In genomic region chr4:125020780-125021538, GRCm38 (mm10) we compare ENCODE assay signal across 11 mouse cellular contexts. TPM values are rescaled to one million over a fixed set of nuclear protein-coding genes. Genes with fewer than 3 reads are reported as not detected.
A peak's percentile ranks its signal among the peaks of the same experiment; 100 is the strongest.
DNase-seq lines count a peak whose midpoint lies in the region; ATAC-seq and TF ChIP-seq lines count a peak whose summit lies in the region.
"Had no signal": no experiment of that assay in that cellular context is flagged by ENCODE, and none has a peak within 500 bp of the region (broad histone marks: within the 10 kb centered on the region; RNA-seq: fewer than 3 reads in every experiment).

No protein-coding gene starts in this region.

- no peak overlapping the region for H3K27ac ChIP-seq in kidney, postnatal 0 days
- H3K27ac ChIP-seq in embryonic facial prominence, embryonic 13.5 days = peak overlapping the region; percentile 58; the same call in 1 of the 2 replicates

- DNase-seq in kidney, postnatal 0 days (ENCODE audit: low spot score) = peak; percentile 66
- no peak for DNase-seq in kidney, adult 9 months
- peak; percentile 18 for DNase-seq in thymus, postnatal 14 days
- no peak for DNase-seq in thymus, adult 18-20 months
- peak; percentile 69 for DNase-seq in telencephalon, adult 2 months (ENCODE audit: low read depth, low spot score)
- no peak for DNase-seq in layer of hippocampus, adult 9-10 months (ENCODE audit: low spot score)
- DNase-seq in heart, adult 18-20 months = no peak
- DNase-seq: heart, postnatal 10 days had no signal

- H3K9me3 ChIP-seq in kidney, postnatal 0 days (replicated peaks; ENCODE audit: low read length) = no peaks in the 10 kb centered on the region
- H3K9me3 ChIP-seq in embryonic facial prominence, embryonic 13.5 days = no peaks in the 10 kb centered on the region

- H3K4me3 ChIP-seq in kidney, postnatal 0 days (replicated peaks; ENCODE audit: low read depth, low read length) = no peak overlapping the region
- H3K4me3 ChIP-seq in embryonic facial prominence, embryonic 13.5 days = no peak overlapping the region
- H3K4me3 ChIP-seq: erythroblast, embryonic 14.5 days had no signal

- no peak overlapping the region for H3K4me2 ChIP-seq in kidney, postnatal 0 days (ENCODE audit: low read length)
- H3K4me2 ChIP-seq in embryonic facial prominence, embryonic 13.5 days = no peak overlapping the region

- no peak for ATAC-seq in kidney, postnatal 0 days (replicated peaks; ENCODE audit: low FRiP score, low read depth)
- ATAC-seq in embryonic facial prominence, embryonic 13.5 days (ENCODE audit: insufficient number of reproducible peaks, insufficient read depth, low FRiP score, low TSS enrichment, low read depth) = peak; percentile 37; the same call in 1 of the 2 replicates

- no peaks in the 10 kb centered on the region for H3K4me1 ChIP-seq in kidney, postnatal 0 days (replicated peaks; ENCODE audit: insufficient read depth, low read length)
- H3K4me1 ChIP-seq in embryonic facial prominence, embryonic 13.5 days = peaks cover 24% of the 10 kb centered on the region

- no peaks in the 10 kb centered on the region for H3K27me3 ChIP-seq in kidney, postnatal 0 days (ENCODE audit: insufficient read depth, low read length)
- H3K27me3 ChIP-seq in embryonic facial prominence, embryonic 13.5 days = peaks cover 45% of the 10 kb centered on the region

- no peak overlapping the region for H3K9ac ChIP-seq in kidney, postnatal 0 days (ENCODE audit: low read depth, low read length)
- no peak overlapping the region for H3K9ac ChIP-seq in embryonic facial prominence, embryonic 13.5 days

- TF ChIP-seq CTCF in kidney, postnatal 0 days (IDR thresholded peaks at IDR 0.05; ENCODE audit: low read depth) = peak; percentile 64

- H3K36me3 ChIP-seq in kidney, postnatal 0 days (ENCODE audit: insufficient read depth, low read length) = no peaks in the 10 kb centered on the region
- no peaks in the 10 kb centered on the region for H3K36me3 ChIP-seq in embryonic facial prominence, embryonic 13.5 days

- 29% methylated on average over 11 of the region's 11 CpGs for WGBS in kidney, postnatal 0 days
- WGBS in embryonic facial prominence, embryonic 13.5 days = 20% methylated on average over 11 of the region's 11 CpGs

RNA-seq across cellular contexts. Expression of gene Gnl2, which starts 4.6 kb away (rescaled TPM):
- polyA plus RNA-seq in kidney, postnatal 0 days (2015; fragmentation: Nextera tagmentation; extraction: Ambion mirVana) = 63.7 and 66.1 TPM in 2 replicates
- 111 and 112 TPM in 2 replicates for polyA plus RNA-seq in embryonic facial prominence, embryonic 13.5 days (2015; fragmentation: Nextera tagmentation; extraction: Ambion mirVana)
- 10 to 100 TPM; 28.6 to 29.2 TPM for total RNA-seq in heart, adult 18-20 months (2021)

RNA-seq across cellular contexts. Expression of gene Rspo1, which starts 34.7 kb away (rescaled TPM):
- 13.6 and 17.4 TPM in 2 replicates for polyA plus RNA-seq in kidney, postnatal 0 days (2015; fragmentation: Nextera tagmentation; extraction: Ambion mirVana)
- polyA plus RNA-seq in embryonic facial prominence, embryonic 13.5 days (2015; fragmentation: Nextera tagmentation; extraction: Ambion mirVana) = 18.8 and 21.2 TPM in 2 replicates
- 1 to 10 TPM; 3.1 to 4.3 TPM for total RNA-seq in heart, adult 18-20 months (2021)

RNA-seq across cellular contexts. Expression of gene Dnali1, which starts 44.5 kb away (rescaled TPM):
- polyA plus RNA-seq in kidney, postnatal 0 days (2015; fragmentation: Nextera tagmentation; extraction: Ambion mirVana) = 0.05 and 0.14 TPM in 2 replicates
- 0.12 TPM in 1 of 2 replicates, not detected in the other for polyA plus RNA-seq in embryonic facial prominence, embryonic 13.5 days (2015; fragmentation: Nextera tagmentation; extraction: Ambion mirVana)
- total RNA-seq in heart, adult 18-20 months (2021) = under 1 TPM in 1 of 2 experiments, not detected in 1; 0.33 TPM
- total RNA-seq: heart, postnatal 10 days had no signal
- polyA plus RNA-seq: erythroblast, embryonic 14.5 days; spleen, adult 2 months had no signal

RNA-seq across cellular contexts. Expression of gene Snip1, which starts 45.5 kb away (rescaled TPM):
- polyA plus RNA-seq in kidney, postnatal 0 days (2015; fragmentation: Nextera tagmentation; extraction: Ambion mirVana) = 25.2 and 26.0 TPM in 2 replicates
- polyA plus RNA-seq in embryonic facial prominence, embryonic 13.5 days (2015; fragmentation: Nextera tagmentation; extraction: Ambion mirVana) = 31.9 and 32.9 TPM in 2 replicates
- 1 to 10 TPM; 7.1 to 7.7 TPM for total RNA-seq in heart, adult 18-20 months (2021)

Comparison
In these comparisons a context has a peak if more than half of its experiments do, and no peak if none do; other contexts are left out.
1. DNase-seq: peak in kidney, postnatal 0 days (single experiment), thymus, postnatal 14 days (single experiment) and telencephalon, adult 2 months (single experiment); none in kidney, adult 9 months (single experiment), thymus, adult 18-20 months (0 of 2), layer of hippocampus, adult 9-10 months (single experiment) and heart, adult 18-20 months (0 of 2).